Mouse (Mus musculus) heart, embryonic 13.5 days (tissue): Measurements from ENCODE around the gene BC035947. TPM values are rescaled to one million over a fixed set of nuclear protein-coding genes. Genes with fewer than 3 reads are reported as not detected.

Source experiments
- ATAC-seq: fragments of 200-750 bp; cut with Nextera tagmentation; 2 replicates; pipeline ENCODE4 v1.8.0; 2017; ENCODE audit warnings: moderate TSS enrichment; ENCODE audit not compliant: insufficient number of reproducible peaks, low FRiP score, low TSS enrichment; ENCODE audit errors: extremely low read depth
- H3K27ac ChIP-seq: fragments of 300-500 bp; sonication (generic); replicated peaks from 2 replicates; pipeline ENCODE4 v1.5.1; 2015; ENCODE audit warnings: moderate library complexity, mild to moderate bottlenecking, inconsistent platforms
- H3K27me3 ChIP-seq: fragments of 300-500 bp; sonication (generic); replicated peaks from 2 replicates; pipeline ENCODE4 v1.6.1; 2015; ENCODE audit warnings: mild to moderate bottlenecking, inconsistent platforms
- H3K36me3 ChIP-seq: fragments of 300-500 bp; sonication (generic); 2 replicates; pipeline ENCODE4 v1.6.1; 2015; ENCODE audit warnings: mild to moderate bottlenecking, inconsistent platforms
- H3K4me1 ChIP-seq: fragments of 300-500 bp; sonication (generic); 2 replicates; pipeline ENCODE4 v1.6.1; 2015; ENCODE audit warnings: inconsistent platforms
- H3K4me2 ChIP-seq: fragments of 300-500 bp; sonication (generic); 2 replicates; pipeline ENCODE4 v1.6.1; 2015; ENCODE audit warnings: inconsistent platforms, mild to moderate bottlenecking, moderate library complexity
- H3K4me3 ChIP-seq: fragments of 300-500 bp; sonication (generic); 2 replicates; pipeline ENCODE4 v1.5.1; 2015; ENCODE audit warnings: moderate library complexity, mild to moderate bottlenecking, inconsistent platforms
- H3K9ac ChIP-seq: fragments of 300-500 bp; sonication (generic); 2 replicates; pipeline ENCODE4 v1.6.1; 2015; ENCODE audit warnings: inconsistent platforms, mild to moderate bottlenecking, moderate library complexity
- H3K9me3 ChIP-seq: fragments of 300-500 bp; sonication (generic); 2 replicates; pipeline ENCODE4 v1.6.1; 2016; ENCODE audit warnings: inconsistent platforms
- WGBS: fragments of 180-500 bp; shearing (Covaris S2); methylation state at CpG from one replicate; pipeline ENCODE4 v1.1.7; 2015; ENCODE audit warnings: mixed read lengths; 5-methylcytosine and 5-hydroxymethylcytosine counted together
- polyA plus RNA-seq: library from polyadenylated mRNA; unstranded; fragments of >200 nt; fragmentation: Nextera tagmentation; extraction: Ambion mirVana; gene quantifications from 2 replicates; pipeline ENCODE4 v1.2.1, GENCODE M21; 2015

The BC035947 gene
- polyA plus RNA-seq, 1 experiment from 2014 or later = 0.07 TPM

GRCm38 (mm10) chr1:78501036-78501435 lies 10.9 kb downstream of the BC035947 start:
- no peaks in the 10 kb centered on the region for H3K36me3 ChIP-seq
- no peaks in the 10 kb centered on the region for H3K9me3 ChIP-seq
- no peak for ATAC-seq
- no peak overlapping the region for H3K9ac ChIP-seq
- H3K4me1 ChIP-seq = no peaks in the 10 kb centered on the region
- WGBS = 81% methylated on average over 16 of the region's 16 CpGs
- no peak overlapping the region for H3K4me2 ChIP-seq
- H3K27me3 ChIP-seq = no peaks in the 10 kb centered on the region
- no peak overlapping the region for H3K4me3 ChIP-seq
- no peak overlapping the region for H3K27ac ChIP-seq

- H3K9me3 ChIP-seq = no peaks in the 10 kb centered on the region
- WGBS = 72% methylated on average over 1 of the region's 1 CpGs
Measured at GRCm38 (mm10) chr1:78490143-78490542, 21.8 kb downstream of the BC035947 start.

GRCm38 (mm10) chr1:78488752-78489492 lies 23.0 kb downstream of the BC035947 start, which contains the start of gene Farsb:
Gene Farsb (minus strand): TSS chr1:78488897.
- Histone ChIP-seq H3K27me3 (no peaks in the 10 kb centered on the region), H3K9me3 (no peaks in the 10 kb centered on the region), H3K27ac (peak within 1 kb of the TSS; percentile 78), H3K36me3 (peaks cover 10% of the 10 kb centered on the region), H3K4me1 (peaks cover 22% of the 10 kb centered on the region), H3K9ac (peak within 1 kb of the TSS; percentile 92), H3K4me3 (peak within 1 kb of the TSS; percentile 90), H3K4me2 (peak within 1 kb of the TSS; percentile 80)
- WGBS = under 1% methylated on average over 31 of the region's 31 CpGs
- peak; percentile 95 for ATAC-seq

More at GRCm38 (mm10) chr1:78490143-78490542, 21.8 kb downstream of the BC035947 start:
- H3K9ac ChIP-seq = no peak overlapping the region
- no peak overlapping the region for H3K27ac ChIP-seq
- no peak for ATAC-seq
- H3K4me3 ChIP-seq = peak overlapping the region; percentile 90; the same call in 1 of the 2 replicates
- H3K27me3 ChIP-seq = no peaks in the 10 kb centered on the region
- H3K36me3 ChIP-seq = peaks cover 4% of the 10 kb centered on the region; the same call in 1 of the 2 replicates
- no peak overlapping the region for H3K4me2 ChIP-seq
- H3K4me1 ChIP-seq = peaks cover 22% of the 10 kb centered on the region

GRCm38 (mm10) chr1:78488427-78488751 lies 23.6 kb downstream of the BC035947 start:
- H3K36me3 ChIP-seq = peaks cover 10% of the 10 kb centered on the region
- H3K27ac ChIP-seq = peak overlapping the region; percentile 78
- peaks cover 22% of the 10 kb centered on the region for H3K4me1 ChIP-seq
- peak overlapping the region; percentile 80 for H3K4me2 ChIP-seq
- peak overlapping the region; percentile 92 for H3K9ac ChIP-seq
- peak overlapping the region; percentile 90 for H3K4me3 ChIP-seq
- H3K27me3 ChIP-seq = no peaks in the 10 kb centered on the region
- under 1% methylated on average over 28 of the region's 28 CpGs for WGBS
- no peaks in the 10 kb centered on the region for H3K9me3 ChIP-seq
- ATAC-seq = peak; percentile 21; the same call in 1 of the 2 replicates

- Histone ChIP-seq H3K4me2 (no peak overlapping the region), H3K27me3 (no peaks in the 10 kb centered on the region), H3K4me3 (no peak overlapping the region), H3K9ac (no peak overlapping the region), H3K4me1 (peaks cover 16% of the 10 kb centered on the region), H3K27ac (no peak overlapping the region), H3K9me3 (no peaks in the 10 kb centered on the region), H3K36me3 (peaks cover 29% of the 10 kb centered on the region)
- ATAC-seq = no peak
- 62% methylated on average over 2 of the region's 2 CpGs for WGBS
Measured at GRCm38 (mm10) chr1:78484361-78484760, 27.6 kb downstream of the BC035947 start.

- no peak for ATAC-seq
- H3K4me3 ChIP-seq = no peak overlapping the region
- H3K4me2 ChIP-seq = no peak overlapping the region
- H3K4me1 ChIP-seq = peaks cover 16% of the 10 kb centered on the region
- no peak overlapping the region for H3K27ac ChIP-seq
- H3K36me3 ChIP-seq = peaks cover 39% of the 10 kb centered on the region
- no peaks in the 10 kb centered on the region for H3K9me3 ChIP-seq
- no peaks in the 10 kb centered on the region for H3K27me3 ChIP-seq
- no peak overlapping the region for H3K9ac ChIP-seq
- WGBS = 93% methylated on average over 3 of the region's 3 CpGs
Measured at GRCm38 (mm10) chr1:78483430-78483829, 28.5 kb downstream of the BC035947 start.

GRCm38 (mm10) chr1:78472441-78472840 lies 39.5 kb downstream of the BC035947 start:
- WGBS = 85% methylated on average over 5 of the region's 5 CpGs
- no peak overlapping the region for H3K9ac ChIP-seq
- H3K4me1 ChIP-seq = no peaks in the 10 kb centered on the region
- no peak overlapping the region for H3K4me2 ChIP-seq
- no peak overlapping the region for H3K4me3 ChIP-seq
- H3K36me3 ChIP-seq = peaks cover 76% of the 10 kb centered on the region
- no peak for ATAC-seq
- H3K27me3 ChIP-seq = no peaks in the 10 kb centered on the region
- H3K9me3 ChIP-seq = no peaks in the 10 kb centered on the region
- no peak overlapping the region for H3K27ac ChIP-seq

GRCm38 (mm10) chr1:78454659-78455058 lies 57.3 kb downstream of the BC035947 start:
- H3K36me3 ChIP-seq = peaks cover 90% of the 10 kb centered on the region
- ATAC-seq = no peak

GRCm38 (mm10) chr1:78453886-78454285 lies 58.1 kb downstream of the BC035947 start:
- H3K9ac ChIP-seq = no peak overlapping the region
- H3K36me3 ChIP-seq = peaks cover 83% of the 10 kb centered on the region
- no peaks in the 10 kb centered on the region for H3K9me3 ChIP-seq
- WGBS = 93% methylated on average over 8 of the region's 8 CpGs
- ATAC-seq = no peak
- no peaks in the 10 kb centered on the region for H3K4me1 ChIP-seq
- no peaks in the 10 kb centered on the region for H3K27me3 ChIP-seq
- H3K4me2 ChIP-seq = no peak overlapping the region
- no peak overlapping the region for H3K4me3 ChIP-seq
- H3K27ac ChIP-seq = no peak overlapping the region

More at GRCm38 (mm10) chr1:78454659-78455058, 57.3 kb downstream of the BC035947 start:
- Histone ChIP-seq H3K9ac (no peak overlapping the region), H3K27me3 (no peaks in the 10 kb centered on the region), H3K4me2 (no peak overlapping the region), H3K4me1 (no peaks in the 10 kb centered on the region), H3K4me3 (no peak overlapping the region), H3K27ac (no peak overlapping the region), H3K9me3 (no peaks in the 10 kb centered on the region)
- WGBS = 36% methylated on average over 7 of the region's 7 CpGs

- ATAC-seq = no peak
- Histone ChIP-seq H3K4me1 (0 out of 2 replicates have a peak, but pooled peaks cover 6% of the 10 kb centered on the region), H3K9me3 (no peaks in the 10 kb centered on the region), H3K36me3 (peaks cover 81% of the 10 kb centered on the region), H3K4me2 (no peak overlapping the region), H3K9ac (no peak overlapping the region), H3K27me3 (no peaks in the 10 kb centered on the region), H3K27ac (no peak overlapping the region), H3K4me3 (no peak overlapping the region)
- 85% methylated on average over 6 of the region's 6 CpGs for WGBS
Measured at GRCm38 (mm10) chr1:78452544-78452943, 59.4 kb downstream of the BC035947 start.

GRCm38 (mm10) chr1:78451070-78451854 lies 60.7 kb downstream of the BC035947 start:
- H3K4me1 ChIP-seq = 0 out of 2 replicates have a peak, but pooled peaks cover 6% of the 10 kb centered on the region
- no peak overlapping the region for H3K27ac ChIP-seq
- ATAC-seq = no peak
- H3K36me3 ChIP-seq = peaks cover 78% of the 10 kb centered on the region
- 81% methylated on average over 12 of the region's 12 CpGs for WGBS
- H3K4me3 ChIP-seq = no peak overlapping the region
- no peaks in the 10 kb centered on the region for H3K9me3 ChIP-seq
- H3K9ac ChIP-seq = no peak overlapping the region
- H3K27me3 ChIP-seq = no peaks in the 10 kb centered on the region
- H3K4me2 ChIP-seq = no peak overlapping the region
